ENCODE assay signal across 28 mouse cellular contexts in genomic region chr3:101346806-101347205, GRCm38 (mm10). TPM values are rescaled to one million over a fixed set of nuclear protein-coding genes. Genes with fewer than 3 reads are reported as not detected.
DNase-seq lines count a peak whose midpoint lies in the region; ATAC-seq lines count a peak whose summit lies in the region.
"Had no signal": no experiment of that assay in that cellular context is flagged by ENCODE, and none has a peak within 500 bp of the region (broad histone marks: within the 10 kb centered on the region; RNA-seq: fewer than 3 reads in every experiment).

No protein-coding gene starts in this region.

- no peaks in the 10 kb centered on the region for H3K27me3 ChIP-seq in embryonic facial prominence, embryonic 15.5 days
- H3K27me3 ChIP-seq in embryonic facial prominence, embryonic 10.5 days (replicated peaks; ENCODE audit: low read depth, poor library complexity, severe bottlenecking): 0 out of 2 replicates have a peak, but pooled peaks cover 4% of the 10 kb centered on the region
- H3K27me3 ChIP-seq: embryonic facial prominence, embryonic 12.5 days; heart, embryonic 12.5 days; heart, embryonic 15.5 days; hindbrain, embryonic 13.5 days; Patski had no signal

- no peak overlapping the region for H3K9ac ChIP-seq in embryonic facial prominence, embryonic 15.5 days
- H3K9ac ChIP-seq: embryonic facial prominence, embryonic 12.5 days; heart, embryonic 12.5 days; heart, embryonic 15.5 days; hindbrain, embryonic 13.5 days had no signal

- 61% methylated on average over 1 of the region's 1 CpGs for WGBS in embryonic facial prominence, embryonic 15.5 days
- WGBS in embryonic facial prominence, embryonic 10.5 days: 90% methylated on average over 1 of the region's 1 CpGs

- no peaks in the 10 kb centered on the region for H3K36me3 ChIP-seq in embryonic facial prominence, embryonic 15.5 days
- no peaks in the 10 kb centered on the region for H3K36me3 ChIP-seq in embryonic facial prominence, embryonic 10.5 days (replicated peaks)
- H3K36me3 ChIP-seq: embryonic facial prominence, embryonic 12.5 days; forebrain, embryonic 10.5 days; heart, embryonic 12.5 days; heart, embryonic 15.5 days; hindbrain, embryonic 10.5 days; hindbrain, embryonic 13.5 days had no signal

- H3K27ac ChIP-seq in embryonic facial prominence, embryonic 15.5 days (replicated peaks): peak overlapping the region; percentile 58; the same call in 1 of the 2 replicates
- no peak overlapping the region for H3K27ac ChIP-seq in embryonic facial prominence, embryonic 10.5 days (replicated peaks)
- H3K27ac ChIP-seq: embryonic facial prominence, embryonic 12.5 days; forebrain, embryonic 10.5 days; heart, adult 2 months; heart, embryonic 15.5 days; hindbrain, embryonic 10.5 days; hindbrain, embryonic 13.5 days had no signal

- no peak for ATAC-seq in embryonic facial prominence, embryonic 15.5 days (ENCODE audit: insufficient number of reproducible peaks, low FRiP score, low TSS enrichment, low read depth)
- ATAC-seq: forebrain, embryonic 14.5 days; hindbrain, embryonic 16.5 days; Patski had no signal

- no peak for DNase-seq in embryonic facial prominence, embryonic 10.5 days (ENCODE audit: low spot score)
- peak; percentile 27 for DNase-seq in left cerebral cortex, postnatal 4 days
- DNase-seq in left cerebral cortex, postnatal 10 days (ENCODE audit: extremely low spot score in 1 of 2, low spot score in 2 of 2): no peak
- peak; percentile 85 for DNase-seq in gonadal fat pad, adult 2 months (ENCODE audit: low read depth)
- no peak for DNase-seq in thymus, postnatal 25 days
- no peak for DNase-seq in thymus, adult 18-20 months
- DNase-seq: adrenal gland, postnatal 10 days; adrenal gland, postnatal 36 days; cerebellum, adult 18-20 months; cerebellum, adult 9-10 months; cerebellum, postnatal 14 days; gastrocnemius, postnatal 25 days; heart, adult 2 months; heart, postnatal 10 days; heart, postnatal 36 days had no signal

- H3K4me1 ChIP-seq in embryonic facial prominence, embryonic 15.5 days: peaks cover 52% of the 10 kb centered on the region
- peaks cover 33% of the 10 kb centered on the region for H3K4me1 ChIP-seq in embryonic facial prominence, embryonic 10.5 days

- no peaks in the 10 kb centered on the region for H3K9me3 ChIP-seq in embryonic facial prominence, embryonic 15.5 days (replicated peaks)
- H3K9me3 ChIP-seq in embryonic facial prominence, embryonic 10.5 days: 0 out of 2 replicates have a peak, but pooled peaks cover 5% of the 10 kb centered on the region
- H3K9me3 ChIP-seq: embryonic facial prominence, embryonic 12.5 days; heart, embryonic 15.5 days had no signal

- no peak overlapping the region for H3K4me3 ChIP-seq in embryonic facial prominence, embryonic 15.5 days (replicated peaks)
- H3K4me3 ChIP-seq in embryonic facial prominence, embryonic 10.5 days: no peak overlapping the region
- H3K4me3 ChIP-seq: embryonic facial prominence, embryonic 12.5 days; erythroblast, embryonic 14.5 days; forebrain, embryonic 10.5 days; heart, adult 2 months; heart, embryonic 12.5 days; heart, embryonic 15.5 days; hindbrain, embryonic 10.5 days; hindbrain, embryonic 13.5 days had no signal

- intact Hi-C loops in left cerebral cortex, postnatal 4 days (cut with DNase I): no loop called here
- intact Hi-C loops in left cerebral cortex, postnatal 10 days (cut with DNase I): no loop called here

- no peak overlapping the region for H3K4me2 ChIP-seq in embryonic facial prominence, embryonic 15.5 days (replicated peaks)
- H3K4me2 ChIP-seq: embryonic facial prominence, embryonic 12.5 days; heart, embryonic 12.5 days; heart, embryonic 15.5 days; hindbrain, embryonic 13.5 days had no signal

RNA-seq across cellular contexts. Expression of gene Igsf3, which starts 30.1 kb away (rescaled TPM):
- 76.1 and 77.2 TPM in 2 replicates for polyA plus RNA-seq in embryonic facial prominence, embryonic 15.5 days (2015; fragmentation: Nextera tagmentation; extraction: Ambion mirVana)
- 52.1 and 59.2 TPM in 2 replicates for polyA plus RNA-seq in embryonic facial prominence, embryonic 10.5 days (2016; fragmentation: Nextera tagmentation; extraction: Ambion mirVana)
- total RNA-seq in left cerebral cortex, postnatal 4 days (2021): 100 to 1,000 TPM in 1 of 2 experiments, 10 to 100 TPM in 1; 96.4 to 101 TPM
- 10 to 100 TPM; 44.7 to 46.6 TPM for total RNA-seq in left cerebral cortex, postnatal 10 days (2021)
- polyA plus RNA-seq in gonadal fat pad, adult 2 months (2012; rRNA removed): 5.4 and 8.4 TPM in 2 replicates

RNA-seq across cellular contexts. Expression of gene Cd2, which starts 59.1 kb away (rescaled TPM):
- polyA plus RNA-seq in embryonic facial prominence, embryonic 15.5 days (2015; fragmentation: Nextera tagmentation; extraction: Ambion mirVana): 0.24 TPM in 1 of 2 replicates, not detected in the other
- not detected in 2 replicates for polyA plus RNA-seq in embryonic facial prominence, embryonic 10.5 days (2016; fragmentation: Nextera tagmentation; extraction: Ambion mirVana)
- under 1 TPM in 1 of 2 experiments, not detected in 1; 0.44 TPM for total RNA-seq in left cerebral cortex, postnatal 4 days (2021)
- total RNA-seq in left cerebral cortex, postnatal 10 days (2021): not detected
- 0.80 and 1.4 TPM in 2 replicates for polyA plus RNA-seq in gonadal fat pad, adult 2 months (2012; rRNA removed)
- total RNA-seq: gastrocnemius, adult 8-10 months; granulocyte monocyte progenitor cell, adult 5-6 weeks had no signal
- polyA plus RNA-seq: embryonic facial prominence, embryonic 12.5 days; erythroblast, embryonic 14.5 days; forebrain, embryonic 10.5 days; heart, embryonic 12.5 days; hindbrain, embryonic 13.5 days; Patski had no signal

Comparison
In these comparisons a context has a peak if more than half of its experiments do, and no peak if none do; other contexts are left out.
1. DNase-seq: peak in left cerebral cortex, postnatal 4 days (single experiment) and gonadal fat pad, adult 2 months (single experiment); none in embryonic facial prominence, embryonic 10.5 days (single experiment), left cerebral cortex, postnatal 10 days (0 of 2), thymus, postnatal 25 days (single experiment) and thymus, adult 18-20 months (0 of 2).